Mouse (Mus musculus) kidney, embryonic 15.5 days (tissue): ENCODE data around the gene Mapkapk3. TPM values are rescaled to one million over a fixed set of nuclear protein-coding genes. Genes with fewer than 3 reads are reported as not detected.

Source experiments
- ATAC-seq: fragments of 200-750 bp; cut with Nextera tagmentation; replicated peaks from 2 replicates; pipeline ENCODE4 v1.8.0; 2017; ENCODE audit warnings: moderate TSS enrichment; ENCODE audit not compliant: low FRiP score
- H3K27ac ChIP-seq: fragments of 300-500 bp; sonication (generic); 2 replicates; pipeline ENCODE4 v1.5.1; 2015; ENCODE audit warnings: mild to moderate bottlenecking, inconsistent platforms
- H3K27me3 ChIP-seq: fragments of 300-500 bp; sonication (generic); 2 replicates; pipeline ENCODE4 v1.6.1; 2015; ENCODE audit warnings: inconsistent platforms
- H3K36me3 ChIP-seq: fragments of 300-500 bp; sonication (generic); 2 replicates; pipeline ENCODE4 v1.6.1; 2015; ENCODE audit warnings: inconsistent platforms
- H3K4me1 ChIP-seq: fragments of 300-500 bp; sonication (generic); 2 replicates; pipeline ENCODE4 v1.6.1; 2015; ENCODE audit warnings: inconsistent platforms
- H3K4me2 ChIP-seq: fragments of 300-500 bp; sonication (generic); 2 replicates; pipeline ENCODE4 v1.6.1; 2015; ENCODE audit warnings: moderate library complexity, mild to moderate bottlenecking, inconsistent platforms
- H3K4me3 ChIP-seq: fragments of 300-500 bp; sonication (generic); replicated peaks from 2 replicates; pipeline ENCODE4 v1.5.1; 2015; ENCODE audit warnings: mild to moderate bottlenecking, inconsistent platforms
- H3K9ac ChIP-seq: fragments of 300-500 bp; sonication (generic); 2 replicates; pipeline ENCODE4 v1.6.1; 2015; ENCODE audit warnings: mild to moderate bottlenecking, inconsistent platforms
- H3K9me3 ChIP-seq: fragments of 300-500 bp; sonication (generic); replicated peaks from 2 replicates; pipeline ENCODE4 v1.6.1; 2016; ENCODE audit warnings: inconsistent platforms
- WGBS: fragments of 180-500 bp; shearing (Covaris S2); methylation state at CpG from one replicate; pipeline ENCODE4 v1.1.7; 2015; ENCODE audit warnings: mixed read lengths; 5-methylcytosine and 5-hydroxymethylcytosine counted together
- polyA plus RNA-seq: library from polyadenylated mRNA; unstranded; fragments of >200 nt; fragmentation: Nextera tagmentation; extraction: Ambion mirVana; gene quantifications from 2 replicates; pipeline ENCODE4 v1.2.1, GENCODE M21; 2015

Gene Mapkapk3
- polyA plus RNA-seq, 1 experiment from 2014 or later: 7.8 TPM

GRCm38 (mm10) chr9:107305601-107306542 lies 16.2 kb upstream of the Mapkapk3 start:
- Histone ChIP-seq H3K4me3 (no peak overlapping the region), H3K4me2 (no peak overlapping the region), H3K27ac (peak overlapping the region; percentile 80), H3K27me3 (no peaks in the 10 kb centered on the region), H3K9me3 (no peaks in the 10 kb centered on the region), H3K4me1 (peaks cover 41% of the 10 kb centered on the region), H3K9ac (no peak overlapping the region), H3K36me3 (peaks cover 14% of the 10 kb centered on the region)
- WGBS: 50% methylated on average over 13 of the region's 13 CpGs
- no peak for ATAC-seq

GRCm38 (mm10) chr9:107305012-107305411 lies 15.3 kb upstream of the Mapkapk3 start:
- no peak for ATAC-seq
- Histone ChIP-seq H3K9me3 (no peaks in the 10 kb centered on the region), H3K27ac (peak overlapping the region; percentile 80), H3K36me3 (peaks cover 23% of the 10 kb centered on the region), H3K9ac (no peak overlapping the region), H3K4me1 (peaks cover 41% of the 10 kb centered on the region), H3K4me2 (no peak overlapping the region), H3K4me3 (no peak overlapping the region), H3K27me3 (no peaks in the 10 kb centered on the region)
- WGBS: 75% methylated on average over 4 of the region's 4 CpGs

- Histone ChIP-seq H3K9ac (no peak overlapping the region), H3K4me2 (no peak overlapping the region), H3K36me3 (peaks cover 23% of the 10 kb centered on the region), H3K4me3 (no peak overlapping the region), H3K27me3 (no peaks in the 10 kb centered on the region), H3K9me3 (no peaks in the 10 kb centered on the region), H3K4me1 (peaks cover 35% of the 10 kb centered on the region), H3K27ac (no peak overlapping the region)
- no peak for ATAC-seq
- WGBS: 88% methylated on average over 3 of the region's 3 CpGs
These were observed 14.7 kb upstream of the Mapkapk3 start for GRCm38 (mm10) chr9:107304383-107304782.

- Histone ChIP-seq H3K36me3 (peaks cover 23% of the 10 kb centered on the region), H3K27me3 (no peaks in the 10 kb centered on the region), H3K9me3 (no peaks in the 10 kb centered on the region), H3K27ac (no peak overlapping the region), H3K4me3 (no peak overlapping the region), H3K9ac (no peak overlapping the region), H3K4me2 (no peak overlapping the region), H3K4me1 (peaks cover 35% of the 10 kb centered on the region)
- 68% methylated on average over 5 of the region's 5 CpGs for WGBS
- no peak for ATAC-seq
These were observed 14.2 kb upstream of the Mapkapk3 start for GRCm38 (mm10) chr9:107303900-107304299.

GRCm38 (mm10) chr9:107303121-107303820 lies 13.6 kb upstream of the Mapkapk3 start:
- ATAC-seq: no peak
- no peaks in the 10 kb centered on the region for H3K9me3 ChIP-seq
- H3K4me1 ChIP-seq: peaks cover 35% of the 10 kb centered on the region
- WGBS: 79% methylated on average over 9 of the region's 9 CpGs
- H3K27ac ChIP-seq: no peak overlapping the region
- no peaks in the 10 kb centered on the region for H3K27me3 ChIP-seq
- H3K4me2 ChIP-seq: no peak overlapping the region
- no peak overlapping the region for H3K9ac ChIP-seq
- peaks cover 23% of the 10 kb centered on the region for H3K36me3 ChIP-seq
- H3K4me3 ChIP-seq: no peak overlapping the region

- H3K36me3 ChIP-seq: peaks cover 23% of the 10 kb centered on the region
- 69% methylated on average over 7 of the region's 7 CpGs for WGBS
- no peak overlapping the region for H3K9ac ChIP-seq
- H3K9me3 ChIP-seq: no peaks in the 10 kb centered on the region
- H3K27ac ChIP-seq: no peak overlapping the region
- no peaks in the 10 kb centered on the region for H3K27me3 ChIP-seq
- H3K4me3 ChIP-seq: no peak overlapping the region
- no peak overlapping the region for H3K4me2 ChIP-seq
- ATAC-seq: no peak
- H3K4me1 ChIP-seq: peaks cover 34% of the 10 kb centered on the region
These were observed 12.9 kb upstream of the Mapkapk3 start for GRCm38 (mm10) chr9:107302592-107302991.

GRCm38 (mm10) chr9:107301554-107302331 lies 12.1 kb upstream of the Mapkapk3 start:
- no peaks in the 10 kb centered on the region for H3K27me3 ChIP-seq
- no peaks in the 10 kb centered on the region for H3K9me3 ChIP-seq
- peaks cover 34% of the 10 kb centered on the region for H3K4me1 ChIP-seq
- H3K9ac ChIP-seq: no peak overlapping the region
- no peak overlapping the region for H3K4me3 ChIP-seq
- WGBS: 78% methylated on average over 17 of the region's 17 CpGs
- ATAC-seq: no peak
- no peak overlapping the region for H3K27ac ChIP-seq
- peaks cover 23% of the 10 kb centered on the region for H3K36me3 ChIP-seq
- H3K4me2 ChIP-seq: no peak overlapping the region

- peaks cover 23% of the 10 kb centered on the region for H3K36me3 ChIP-seq
- H3K27me3 ChIP-seq: no peaks in the 10 kb centered on the region
- 92% methylated on average over 30 of the region's 30 CpGs for whole genome bisulfite sequencing
- H3K4me3 ChIP-seq: no peak overlapping the region
- no peak overlapping the region for H3K9ac ChIP-seq
- no peak overlapping the region for H3K27ac ChIP-seq
- H3K4me1 ChIP-seq: peaks cover 30% of the 10 kb centered on the region
- no peaks in the 10 kb centered on the region for H3K9me3 ChIP-seq
- H3K4me2 ChIP-seq: no peak overlapping the region
- ATAC-seq: no peak
These were observed 10.7 kb upstream of the Mapkapk3 start for GRCm38 (mm10) chr9:107300224-107300973.

GRCm38 (mm10) chr9:107299783-107300182 lies 10.1 kb upstream of the Mapkapk3 start:
- Histone ChIP-seq H3K4me3 (no peak overlapping the region), H3K9ac (no peak overlapping the region), H3K4me2 (no peak overlapping the region), H3K27me3 (no peaks in the 10 kb centered on the region), H3K4me1 (peaks cover 30% of the 10 kb centered on the region), H3K9me3 (no peaks in the 10 kb centered on the region), H3K27ac (no peak overlapping the region), H3K36me3 (peaks cover 23% of the 10 kb centered on the region)
- no peak for ATAC-seq
- WGBS: 86% methylated on average over 7 of the region's 7 CpGs

- peaks cover 30% of the 10 kb centered on the region for H3K4me1 ChIP-seq
- 86% methylated on average over 6 of the region's 6 CpGs for WGBS
- H3K4me3 ChIP-seq: peak overlapping the region; percentile 75
- peak overlapping the region; percentile 88 for H3K4me2 ChIP-seq
- H3K36me3 ChIP-seq: peaks cover 23% of the 10 kb centered on the region
- no peaks in the 10 kb centered on the region for H3K9me3 ChIP-seq
- H3K27ac ChIP-seq: no peak overlapping the region
- H3K9ac ChIP-seq: no peak overlapping the region
- no peak for ATAC-seq
- no peaks in the 10 kb centered on the region; the same call in 1 of the 2 replicates for H3K27me3 ChIP-seq
These were observed 9.2 kb upstream of the Mapkapk3 start for GRCm38 (mm10) chr9:107298876-107299275.

- H3K9me3 ChIP-seq: no peaks in the 10 kb centered on the region
- H3K9ac ChIP-seq: no peak overlapping the region
- 81% methylated on average over 8 of the region's 8 CpGs for WGBS
- peaks cover 30% of the 10 kb centered on the region for H3K4me1 ChIP-seq
- H3K27me3 ChIP-seq: peaks cover 6% of the 10 kb centered on the region
- H3K4me3 ChIP-seq: peak overlapping the region; percentile 75
- peak overlapping the region; percentile 88 for H3K4me2 ChIP-seq
- ATAC-seq: no peak
- peak overlapping the region; percentile 20; the same call in 1 of the 2 replicates for H3K27ac ChIP-seq
- H3K36me3 ChIP-seq: peaks cover 23% of the 10 kb centered on the region
These were observed 8.5 kb upstream of the Mapkapk3 start for GRCm38 (mm10) chr9:107298059-107298780.
